Mouse (Mus musculus): ENCODE measurements at regions not wholly inside any gene's neighbourhood (a gene's known extent, or its start where the extent isn't known, plus 50 kb on each side); places are given as distances from the start of the nearest gene placed in this dataset.
A peak's percentile ranks its signal among the peaks of the same experiment; 100 is the strongest.

GRCm38 (mm10) chr10:72188326-72188725, 466.3 kb upstream of the Zwint start:
- Histone ChIP-seq H3K9ac (no peak overlapping the region), H3K4me3 (replicated peaks) (no peak overlapping the region), H3K4me1 (no peaks in the 10 kb centered on the region), H3K27ac (no peak overlapping the region), H3K27me3 (no peaks in the 10 kb centered on the region), H3K36me3 (replicated peaks) (no peaks in the 10 kb centered on the region), H3K9me3 (no peaks in the 10 kb centered on the region), H3K4me2 (no peak overlapping the region)
- no peak for ATAC-seq (ENCODE audit: low FRiP score)
- WGBS: 79% methylated on average over 1 of the region's 1 CpGs

GRCm38 (mm10) chr10:72217812-72218211, 436.8 kb upstream of the Zwint start:
- Histone ChIP-seq H3K4me1 (no peaks in the 10 kb centered on the region), H3K9me3 (no peaks in the 10 kb centered on the region), H3K27me3 (no peaks in the 10 kb centered on the region), H3K4me3 (replicated peaks) (no peak overlapping the region), H3K36me3 (replicated peaks) (no peaks in the 10 kb centered on the region), H3K4me2 (no peak overlapping the region), H3K9ac (no peak overlapping the region), H3K27ac (no peak overlapping the region)
- no peak for ATAC-seq (ENCODE audit: low FRiP score)
- 38% methylated on average over 3 of the region's 3 CpGs for WGBS

- WGBS: 64% methylated on average over 5 of the region's 5 CpGs
- Histone ChIP-seq H3K4me2 (no peak overlapping the region), H3K9me3 (no peaks in the 10 kb centered on the region), H3K4me3 (replicated peaks) (no peak overlapping the region), H3K27ac (no peak overlapping the region), H3K36me3 (replicated peaks) (no peaks in the 10 kb centered on the region), H3K4me1 (no peaks in the 10 kb centered on the region), H3K9ac (no peak overlapping the region), H3K27me3 (no peaks in the 10 kb centered on the region)
- peak; percentile 27; the same call in 1 of the 2 replicates for ATAC-seq (ENCODE audit: low FRiP score)
Measured at GRCm38 (mm10) chr10:72221120-72221519, 433.5 kb upstream of the Zwint start.

DNA sequence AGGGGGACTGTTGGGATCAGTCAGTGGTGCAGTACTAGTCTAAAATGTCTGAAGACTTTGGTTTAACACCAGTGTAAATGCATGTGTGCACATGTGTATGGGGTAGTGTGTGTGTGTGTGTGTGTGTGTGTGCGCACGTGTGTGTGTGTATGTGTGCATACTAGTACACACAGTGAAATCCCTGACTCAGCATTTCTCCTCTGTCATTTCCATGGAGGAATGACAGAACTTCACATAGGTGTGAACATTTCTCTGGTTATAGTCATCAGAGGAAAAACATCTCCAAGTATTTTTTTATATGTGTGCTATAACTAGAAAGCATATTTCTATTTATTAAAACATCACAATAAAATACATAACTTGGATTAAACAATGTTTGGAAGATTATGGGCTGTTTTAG, 432.1 kb upstream of the Zwint start:
- Histone ChIP-seq H3K36me3 (replicated peaks) (no peaks in the 10 kb centered on the region), H3K4me3 (replicated peaks) (no peak overlapping the region), H3K4me1 (no peaks in the 10 kb centered on the region), H3K9ac (no peak overlapping the region), H3K27me3 (no peaks in the 10 kb centered on the region), H3K27ac (no peak overlapping the region), H3K9me3 (no peaks in the 10 kb centered on the region), H3K4me2 (no peak overlapping the region)
- no peak for ATAC-seq (ENCODE audit: low FRiP score)
- 89% methylated on average over 2 of the region's 2 CpGs for WGBS

- Histone ChIP-seq H3K4me1 (no peaks in the 10 kb centered on the region), H3K4me2 (no peak overlapping the region), H3K27ac (no peak overlapping the region), H3K9me3 (no peaks in the 10 kb centered on the region), H3K27me3 (no peaks in the 10 kb centered on the region), H3K9ac (no peak overlapping the region), H3K36me3 (replicated peaks) (no peaks in the 10 kb centered on the region), H3K4me3 (replicated peaks) (no peak overlapping the region)
- WGBS: 74% methylated on average over 3 of the region's 3 CpGs
- ATAC-seq (ENCODE audit: low FRiP score): no peak
Measured at GRCm38 (mm10) chr10:72225084-72225483, 429.6 kb upstream of the Zwint start.

GRCm38 (mm10) chr10:72244106-72244505, 410.5 kb upstream of the Zwint start:
- H3K9ac ChIP-seq: no peak overlapping the region
- H3K4me2 ChIP-seq: no peak overlapping the region
- H3K4me3 ChIP-seq (replicated peaks): no peak overlapping the region
- H3K4me1 ChIP-seq: no peaks in the 10 kb centered on the region
- 65% methylated on average over 1 of the region's 1 CpGs for WGBS
- no peaks in the 10 kb centered on the region for H3K27me3 ChIP-seq
- H3K9me3 ChIP-seq: no peaks in the 10 kb centered on the region
- H3K27ac ChIP-seq: no peak overlapping the region
- H3K36me3 ChIP-seq (replicated peaks): no peaks in the 10 kb centered on the region
- no peak for ATAC-seq (ENCODE audit: low FRiP score)
